Mouse (Mus musculus) thymus, adult 2 months (tissue): ENCODE data around the gene Gm12355.

Experiments
- CTCF ChIP-seq: fragments of 200-500 bp; IDR thresholded peaks from 2 replicates; pipeline ENCODE4 v1.5.1; 2012; ENCODE audit warnings: mild to moderate bottlenecking, control low read depth, low read length, moderate library complexity, borderline replicate concordance; ENCODE audit not compliant: control insufficient read depth, poor library complexity, insufficient read depth; ENCODE audit errors: extremely low read depth
- POLR2A ChIP-seq: fragments of 200-500 bp; IDR thresholded peaks from 2 replicates; pipeline ENCODE4 v1.6.1; 2012; ENCODE audit warnings: mild to moderate bottlenecking, low read length, control low read depth, moderate library complexity; ENCODE audit not compliant: control insufficient read depth, poor library complexity, insufficient read depth; ENCODE audit errors: extremely low read depth

GRCm38 (mm10) chr11:98584146-98584545 is 41.3 kb downstream of the Gm12355 start:
- TF ChIP-seq POLR2A (no peak), CTCF (no peak)
